Comparison of ENCODE assay signal across 12 mouse cellular contexts in the genomic region with DNA sequence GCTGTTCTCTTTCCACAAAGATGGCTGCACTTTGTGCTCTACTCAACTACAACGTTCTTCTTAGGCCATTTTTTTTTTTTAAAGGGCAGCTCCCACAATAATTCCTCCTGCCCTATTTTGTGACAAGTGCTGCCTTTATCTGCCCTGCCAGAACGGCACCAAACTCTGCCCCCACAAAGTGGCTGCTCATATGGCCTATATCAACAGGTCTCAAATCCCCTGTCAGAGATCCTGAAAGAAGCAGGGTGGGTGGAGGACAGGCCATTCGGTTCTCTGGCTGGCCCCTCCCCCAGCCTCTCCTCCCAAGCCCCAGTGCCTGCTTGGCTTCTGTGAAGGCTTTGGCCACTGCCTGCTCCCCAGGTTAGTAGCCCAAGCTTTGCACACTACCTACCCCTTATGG. TPM values are rescaled to one million over a fixed set of nuclear protein-coding genes. Genes with fewer than 3 reads are reported as not detected.
DNase-seq lines count a peak whose midpoint lies in the region; ATAC-seq and TF ChIP-seq lines count a peak whose summit lies in the region.
"Had no signal": no experiment of that assay in that cellular context is flagged by ENCODE, and none has a peak within 500 bp of the region (broad histone marks: within the 10 kb centered on the region; RNA-seq: fewer than 3 reads in every experiment).

No protein-coding gene starts in this region.

- 0 out of 2 replicates have a peak overlapping the region, but pooled peaks have one; percentile 24 for H3K27ac ChIP-seq in hindbrain, embryonic 11.5 days (ENCODE audit: low read depth, low read length)
- H3K27ac ChIP-seq in hindbrain, embryonic 14.5 days, result no peak overlapping the region
- H3K27ac ChIP-seq in ES-E14 (ENCODE audit: insufficient read depth, low read depth, low read length, poor library complexity, severe bottlenecking), result peak overlapping the region; percentile 80; the same call in 1 of the 2 replicates
- H3K27ac ChIP-seq in embryonic facial prominence, embryonic 12.5 days, result peak overlapping the region; percentile 65
- H3K27ac ChIP-seq in liver, embryonic 12.5 days, result peak overlapping the region; percentile 83
- H3K27ac ChIP-seq: hindbrain, postnatal 0 days had no signal

- H3K9ac ChIP-seq in hindbrain, embryonic 11.5 days (ENCODE audit: low read depth, low read length), result no peak overlapping the region
- H3K9ac ChIP-seq in hindbrain, embryonic 14.5 days, result no peak overlapping the region
- H3K9ac ChIP-seq in ES-E14 (ENCODE audit: insufficient read depth, low read depth, low read length, poor library complexity, severe bottlenecking), result no peak overlapping the region
- no peak overlapping the region for H3K9ac ChIP-seq in embryonic facial prominence, embryonic 12.5 days
- H3K9ac ChIP-seq in liver, embryonic 12.5 days, result peak overlapping the region; percentile 18

- no peaks in the 10 kb centered on the region for H3K4me1 ChIP-seq in hindbrain, embryonic 11.5 days (replicated peaks; ENCODE audit: control insufficient read depth, insufficient read depth, low read length)
- H3K4me1 ChIP-seq in hindbrain, embryonic 14.5 days (replicated peaks; ENCODE audit: control insufficient read depth, insufficient read depth, low read length), result no peaks in the 10 kb centered on the region
- H3K4me1 ChIP-seq in ES-E14 (ENCODE audit: control insufficient read depth in 2 of 2, insufficient read depth in 2 of 2, low read length in 2 of 2, poor library complexity in 1 of 2), result peaks cover 0 to 47% of the 10 kb centered on the region in 2 experiments; a peak in 2 of 4 replicates
- peaks cover 22% of the 10 kb centered on the region for H3K4me1 ChIP-seq in embryonic facial prominence, embryonic 12.5 days
- peaks cover 38% of the 10 kb centered on the region for H3K4me1 ChIP-seq in liver, embryonic 12.5 days

- no peaks in the 10 kb centered on the region for H3K9me3 ChIP-seq in hindbrain, embryonic 11.5 days (ENCODE audit: control insufficient read depth, low read length)
- no peaks in the 10 kb centered on the region for H3K9me3 ChIP-seq in hindbrain, embryonic 14.5 days (ENCODE audit: control insufficient read depth, low read length)
- H3K9me3 ChIP-seq in ES-E14 (ENCODE audit: control insufficient read depth, insufficient read depth, low read depth, low read length), result no peaks in the 10 kb centered on the region
- H3K9me3 ChIP-seq in embryonic facial prominence, embryonic 12.5 days, result no peaks in the 10 kb centered on the region
- H3K9me3 ChIP-seq in liver, embryonic 12.5 days (replicated peaks), result no peaks in the 10 kb centered on the region

- 7% methylated on average over 3 of the region's 3 CpGs for WGBS in hindbrain, embryonic 11.5 days
- 11% methylated on average over 3 of the region's 3 CpGs for WGBS in hindbrain, embryonic 14.5 days
- 7% methylated on average over 3 of the region's 3 CpGs for WGBS in embryonic facial prominence, embryonic 12.5 days
- 3% methylated on average over 3 of the region's 3 CpGs for WGBS in liver, embryonic 12.5 days (ENCODE audit: insufficient replicate concordance)

- no peaks in the 10 kb centered on the region for H3K27me3 ChIP-seq in hindbrain, embryonic 11.5 days (ENCODE audit: control insufficient read depth, insufficient read depth, low read length)
- no peaks in the 10 kb centered on the region for H3K27me3 ChIP-seq in hindbrain, embryonic 14.5 days (ENCODE audit: control insufficient read depth, insufficient read depth, low read length)
- H3K27me3 ChIP-seq in embryonic facial prominence, embryonic 12.5 days, result no peaks in the 10 kb centered on the region
- no peaks in the 10 kb centered on the region for H3K27me3 ChIP-seq in liver, embryonic 12.5 days (replicated peaks)

- DNase-seq in hindbrain, embryonic 11.5 days (ENCODE audit: low spot score), result no peak
- no peak for DNase-seq in hindbrain, embryonic 14.5 days (ENCODE audit: low spot score)
- no peak for DNase-seq in ES-E14 (ENCODE audit: low read depth, low spot score)
- no peak for DNase-seq in B cell, adult 2 months
- no peak for DNase-seq in right cerebral cortex, postnatal 10 days (ENCODE audit: low spot score in 2 of 2)
- DNase-seq: layer of hippocampus, postnatal 36 days had no signal

- H3K4me3 ChIP-seq in hindbrain, embryonic 11.5 days (ENCODE audit: low read depth, low read length), result no peak overlapping the region
- H3K4me3 ChIP-seq in hindbrain, embryonic 14.5 days (replicated peaks; ENCODE audit: low read length), result no peak overlapping the region
- no peak overlapping the region for H3K4me3 ChIP-seq in ES-E14 (ENCODE audit: insufficient read depth in 1 of 2, low read depth in 1 of 2, low read length in 2 of 2, poor library complexity in 1 of 2, severe bottlenecking in 1 of 2)
- no peak overlapping the region for H3K4me3 ChIP-seq in embryonic facial prominence, embryonic 12.5 days
- no peak overlapping the region for H3K4me3 ChIP-seq in liver, embryonic 12.5 days

- no peak overlapping the region for H3K4me2 ChIP-seq in hindbrain, embryonic 11.5 days (replicated peaks; ENCODE audit: low read depth, low read length)
- H3K4me2 ChIP-seq in hindbrain, embryonic 14.5 days (replicated peaks), result no peak overlapping the region
- H3K4me2 ChIP-seq in embryonic facial prominence, embryonic 12.5 days (replicated peaks), result no peak overlapping the region
- H3K4me2 ChIP-seq in liver, embryonic 12.5 days, result peak overlapping the region; percentile 31
- H3K4me2 ChIP-seq: midbrain, embryonic 11.5 days had no signal

- ATAC-seq in hindbrain, embryonic 11.5 days (ENCODE audit: low FRiP score), result no peak
- no peak for ATAC-seq in hindbrain, embryonic 14.5 days (ENCODE audit: low FRiP score)
- no peak for ATAC-seq in embryonic facial prominence, embryonic 12.5 days (ENCODE audit: insufficient number of reproducible peaks, insufficient read depth, low FRiP score, low TSS enrichment)
- peak; percentile 64 for ATAC-seq in liver, embryonic 12.5 days
- ATAC-seq in granulocyte monocyte progenitor cell, adult 5-6 weeks (replicated peaks; ENCODE audit: poor library complexity, severe bottlenecking), result no peak

- in situ Hi-C loops in ES-E14 (cut with MboI; ENCODE audit: low sequenced_read_pairs in 2 of 2, unreplicated experiment in 2 of 2), result no loop called here

- H3K36me3 ChIP-seq in hindbrain, embryonic 11.5 days (ENCODE audit: control insufficient read depth, insufficient read depth, low read length), result peaks cover 10% of the 10 kb centered on the region; the same call in 1 of the 2 replicates
- peaks cover 19% of the 10 kb centered on the region for H3K36me3 ChIP-seq in hindbrain, embryonic 14.5 days (replicated peaks; ENCODE audit: control insufficient read depth, insufficient read depth)
- peaks cover 21% of the 10 kb centered on the region for H3K36me3 ChIP-seq in ES-E14 (ENCODE audit: control insufficient read depth, insufficient read depth, low read length, poor library complexity, severe bottlenecking)
- H3K36me3 ChIP-seq in embryonic facial prominence, embryonic 12.5 days, result peaks cover 18% of the 10 kb centered on the region
- peaks cover 26% of the 10 kb centered on the region for H3K36me3 ChIP-seq in liver, embryonic 12.5 days

TF ChIP-seq in ES-E14, 5 proteins besides CTCF, POLR2A, EP300 and RAD21 (continues in another document):
- TF ChIP-seq ZNF384 (IDR thresholded peaks at IDR 0.05; ENCODE audit: low read depth, low read length) (no peak), CHD2 (IDR thresholded peaks at IDR 0.05; ENCODE audit: low read depth, low read length) (no peak), ZC3H11A (IDR thresholded peaks at IDR 0.05; ENCODE audit: borderline replicate concordance, low read depth, low read length) (no peak), HCFC1 (IDR thresholded peaks at IDR 0.05; ENCODE audit: borderline replicate concordance, insufficient read depth, low read length) (no peak)

RNA-seq across cellular contexts. Expression of gene Taf8, which starts 17.1 kb away (rescaled TPM):
- polyA plus RNA-seq in hindbrain, embryonic 11.5 days (2014; fragmentation: Nextera tagmentation; extraction: Ambion mirVana), result 26.5 and 28.7 TPM in 2 replicates
- 16.4 and 16.9 TPM in 2 replicates for polyA plus RNA-seq in hindbrain, embryonic 14.5 days (2014; fragmentation: Nextera tagmentation; extraction: Ambion mirVana)
- total RNA-seq in ES-E14 (2012; rRNA removed), result 40.0 and 58.6 TPM in 2 replicates
- 34.2 and 35.8 TPM in 2 replicates for polyA plus RNA-seq in embryonic facial prominence, embryonic 12.5 days (2016; fragmentation: Nextera tagmentation; extraction: Ambion mirVana)
- polyA plus RNA-seq in liver, embryonic 12.5 days (2016; fragmentation: Nextera tagmentation; extraction: Ambion mirVana), result 17.6 and 18.0 TPM in 2 replicates
- 13.9 and 23.8 TPM in 2 replicates for total RNA-seq in granulocyte monocyte progenitor cell, adult 5-6 weeks (2014; fragmentation: Nextera tagmentation)
- total RNA-seq in granulocyte monocyte progenitor cell, adult 5-6 weeks (2017), result 34.7 and 40.9 TPM in 2 replicates

RNA-seq across cellular contexts. Expression of gene Ccnd3, which starts 19.9 kb away (rescaled TPM):
- 190 and 195 TPM in 2 replicates for polyA plus RNA-seq in hindbrain, embryonic 11.5 days (2014; fragmentation: Nextera tagmentation; extraction: Ambion mirVana)
- polyA plus RNA-seq in hindbrain, embryonic 14.5 days (2014; fragmentation: Nextera tagmentation; extraction: Ambion mirVana), result 78.9 and 80.3 TPM in 2 replicates
- total RNA-seq in ES-E14 (2012; rRNA removed), result 125 and 131 TPM in 2 replicates
- polyA plus RNA-seq in embryonic facial prominence, embryonic 12.5 days (2016; fragmentation: Nextera tagmentation; extraction: Ambion mirVana), result 355 and 362 TPM in 2 replicates
- 546 and 555 TPM in 2 replicates for polyA plus RNA-seq in liver, embryonic 12.5 days (2016; fragmentation: Nextera tagmentation; extraction: Ambion mirVana)
- 99.8 and 128 TPM in 2 replicates for total RNA-seq in granulocyte monocyte progenitor cell, adult 5-6 weeks (2014; fragmentation: Nextera tagmentation)
- total RNA-seq in granulocyte monocyte progenitor cell, adult 5-6 weeks (2017), result 35.5 and 35.9 TPM in 2 replicates

RNA-seq across cellular contexts. Expression of gene 1700001C19Rik, which starts 47.8 kb away (rescaled TPM):
- polyA plus RNA-seq in hindbrain, embryonic 11.5 days (2014; fragmentation: Nextera tagmentation; extraction: Ambion mirVana), result 0.42 and 0.68 TPM in 2 replicates
- 0.37 and 0.47 TPM in 2 replicates for polyA plus RNA-seq in hindbrain, embryonic 14.5 days (2014; fragmentation: Nextera tagmentation; extraction: Ambion mirVana)
- total RNA-seq in ES-E14 (2012; rRNA removed), result 0.85 TPM in 2 replicates
- polyA plus RNA-seq in embryonic facial prominence, embryonic 12.5 days (2016; fragmentation: Nextera tagmentation; extraction: Ambion mirVana), result 0.25 and 0.41 TPM in 2 replicates
- polyA plus RNA-seq in liver, embryonic 12.5 days (2016; fragmentation: Nextera tagmentation; extraction: Ambion mirVana), result 0.62 and 0.66 TPM in 2 replicates
- total RNA-seq in granulocyte monocyte progenitor cell, adult 5-6 weeks (2014; fragmentation: Nextera tagmentation), result not detected in 2 replicates
- 1.9 TPM in 1 of 2 replicates, not detected in the other for total RNA-seq in granulocyte monocyte progenitor cell, adult 5-6 weeks (2017)
- total RNA-seq: layer of hippocampus, postnatal 36 days had no signal
- polyA plus RNA-seq: activated CD4-positive, CD25-positive, alpha-beta regulatory T cell, adult 4 months had no signal

RNA-seq across cellular contexts. Expression of gene AI661453, which starts 48.6 kb away (rescaled TPM):
- polyA plus RNA-seq in hindbrain, embryonic 11.5 days (2014; fragmentation: Nextera tagmentation; extraction: Ambion mirVana), result 0.40 and 0.49 TPM in 2 replicates
- 0.23 and 0.31 TPM in 2 replicates for polyA plus RNA-seq in hindbrain, embryonic 14.5 days (2014; fragmentation: Nextera tagmentation; extraction: Ambion mirVana)
- total RNA-seq in ES-E14 (2012; rRNA removed), result 1.5 and 2.2 TPM in 2 replicates
- 0.61 and 0.65 TPM in 2 replicates for polyA plus RNA-seq in embryonic facial prominence, embryonic 12.5 days (2016; fragmentation: Nextera tagmentation; extraction: Ambion mirVana)
- 0.10 and 0.31 TPM in 2 replicates for polyA plus RNA-seq in liver, embryonic 12.5 days (2016; fragmentation: Nextera tagmentation; extraction: Ambion mirVana)
- 1.8 and 4.3 TPM in 2 replicates for total RNA-seq in granulocyte monocyte progenitor cell, adult 5-6 weeks (2014; fragmentation: Nextera tagmentation)
- 0.34 and 0.62 TPM in 2 replicates for total RNA-seq in granulocyte monocyte progenitor cell, adult 5-6 weeks (2017)
